Mouse (Mus musculus) urinary bladder, postnatal 4 days (tissue): ENCODE measurements around the gene Gm7168.
"Not testable (repeated sequence)": the region's sequence is repeated elsewhere in the genome, so short reads cannot be mapped to it uniquely, and the experiment has no call there.

ENCODE experiments used
- DNase-seq, 2 experiments: peaks; one replicate each; pipeline ENCODE4 v3.0.0; 2021 to 2022; ENCODE audit warnings: low spot score in 2 of 2

The Gm7168 gene

GRCm38 (mm10) chr17:13948073-13948472 lies at the start of gene Gm7168:
Gm7168 (plus strand) TSS chr17:13948373.
- not testable (repeated sequence) for DNase-seq

- no peak for DNase-seq
These were observed 49.3 kb upstream of the Gm7168 start for GRCm38 (mm10) chr17:13898838-13899237.

GRCm38 (mm10) chr17:13899241-13899640 lies 48.9 kb upstream of the Gm7168 start:
- no peak for DNase-seq

- DNase-seq: no peak
These were observed 44.4 kb upstream of the Gm7168 start for GRCm38 (mm10) chr17:13903793-13904192.

- DNase-seq: no peak
These were observed 41.1 kb upstream of the Gm7168 start for GRCm38 (mm10) chr17:13907082-13907481.

- no peak for DNase-seq
These were observed 40.5 kb upstream of the Gm7168 start for GRCm38 (mm10) chr17:13907681-13908080.

GRCm38 (mm10) chr17:13913951-13914350 lies 34.2 kb upstream of the Gm7168 start:
- DNase-seq: no peak

- DNase-seq: no peak
These were observed 33.6 kb upstream of the Gm7168 start for GRCm38 (mm10) chr17:13914531-13914930.

- no peak for DNase-seq
These were observed 27.4 kb upstream of the Gm7168 start for GRCm38 (mm10) chr17:13920771-13921170.

GRCm38 (mm10) chr17:13923418-13923817 lies 24.8 kb upstream of the Gm7168 start:
- no peak for DNase-seq

- no peak for DNase-seq
These were observed 23.6 kb upstream of the Gm7168 start for GRCm38 (mm10) chr17:13924588-13924987.

GRCm38 (mm10) chr17:13925931-13926330 lies 22.2 kb upstream of the Gm7168 start:
- DNase-seq: no peak

GRCm38 (mm10) chr17:13930421-13930820 lies 17.8 kb upstream of the Gm7168 start:
- DNase-seq: no peak

- not testable (repeated sequence) for DNase-seq
These were observed 12.8 kb upstream of the Gm7168 start for GRCm38 (mm10) chr17:13935364-13935763.

- DNase-seq: no peak
These were observed 10.4 kb upstream of the Gm7168 start for GRCm38 (mm10) chr17:13937787-13938186.

GRCm38 (mm10) chr17:13938652-13939051 lies 9.5 kb upstream of the Gm7168 start:
- DNase-seq: no peak

- DNase-seq: not testable (repeated sequence)
These were observed 8.9 kb upstream of the Gm7168 start for GRCm38 (mm10) chr17:13939231-13939630.

GRCm38 (mm10) chr17:13940487-13940886 lies 7.7 kb upstream of the Gm7168 start:
- DNase-seq: no peak

- not testable (repeated sequence) for DNase-seq
These were observed 3.4 kb downstream of the Gm7168 start for GRCm38 (mm10) chr17:13951570-13951969.

GRCm38 (mm10) chr17:13958129-13958528 lies 10.0 kb downstream of the Gm7168 start:
- not testable (repeated sequence) for DNase-seq

- DNase-seq: not testable (repeated sequence)
These were observed 14.1 kb downstream of the Gm7168 start for GRCm38 (mm10) chr17:13962245-13962644.

GRCm38 (mm10) chr17:13965048-13965447 lies 16.9 kb downstream of the Gm7168 start:
- not testable (repeated sequence) for DNase-seq

GRCm38 (mm10) chr17:13969917-13970316 lies 21.7 kb downstream of the Gm7168 start:
- DNase-seq: not testable (repeated sequence)

GRCm38 (mm10) chr17:13970796-13971195 lies 22.6 kb downstream of the Gm7168 start:
- not testable (repeated sequence) for DNase-seq
